Mouse (Mus musculus): Measurements from ENCODE around the gene Cyp4a31. TPM values are rescaled to one million over a fixed set of nuclear protein-coding genes. Genes with fewer than 3 reads are reported as not detected.
"Not testable (repeated sequence)": the region's sequence is repeated elsewhere in the genome, so short reads cannot be mapped to it uniquely, and the experiment has no call there.

The Cyp4a31 gene
- polyA plus RNA-seq, 1 experiment from 2014 or later = not detected

GRCm38 (mm10) chr4:115575255-115575654, 11.8 kb downstream of the Cyp4a31 start:
- Histone ChIP-seq H3K27me3 (no peaks in the 10 kb centered on the region), H3K4me2 (no peak overlapping the region), H3K9me3 (no peaks in the 10 kb centered on the region), H3K36me3 (no peaks in the 10 kb centered on the region), H3K27ac (no peak overlapping the region), H3K4me1 (no peaks in the 10 kb centered on the region), H3K4me3 (no peak overlapping the region), H3K9ac (no peak overlapping the region)
- no peak for ATAC-seq (ENCODE audit: insufficient number of reproducible peaks, insufficient read depth, low FRiP score, low TSS enrichment, low read depth)
- 75% methylated on average over 3 of the region's 3 CpGs for WGBS

- Histone ChIP-seq H3K4me1 (no peaks in the 10 kb centered on the region), H3K27me3 (no peaks in the 10 kb centered on the region), H3K4me3 (no peak overlapping the region), H3K4me2 (no peak overlapping the region), H3K36me3 (no peaks in the 10 kb centered on the region), H3K27ac (no peak overlapping the region), H3K9me3 (no peaks in the 10 kb centered on the region), H3K9ac (no peak overlapping the region)
- 80% methylated on average over 2 of the region's 2 CpGs for WGBS
- ATAC-seq (ENCODE audit: insufficient number of reproducible peaks, insufficient read depth, low FRiP score, low TSS enrichment, low read depth) = no peak
Observed at GRCm38 (mm10) chr4:115575776-115576175, 12.3 kb downstream of the Cyp4a31 start.

GRCm38 (mm10) chr4:115583036-115583435, 19.6 kb downstream of the Cyp4a31 start:
- no peak overlapping the region for H3K9ac ChIP-seq
- H3K36me3 ChIP-seq = no peaks in the 10 kb centered on the region
- no peaks in the 10 kb centered on the region for H3K4me1 ChIP-seq
- H3K27ac ChIP-seq = no peak overlapping the region
- no peaks in the 10 kb centered on the region for H3K27me3 ChIP-seq
- no peaks in the 10 kb centered on the region for H3K9me3 ChIP-seq
- no peak overlapping the region for H3K4me3 ChIP-seq
- ATAC-seq (ENCODE audit: insufficient number of reproducible peaks, insufficient read depth, low FRiP score, low TSS enrichment, low read depth) = no peak
- H3K4me2 ChIP-seq = no peak overlapping the region

- H3K9me3 ChIP-seq = no peaks in the 10 kb centered on the region
- no peak overlapping the region for H3K27ac ChIP-seq
- no peak overlapping the region for H3K9ac ChIP-seq
- no peaks in the 10 kb centered on the region for H3K36me3 ChIP-seq
- no peak for ATAC-seq (ENCODE audit: insufficient number of reproducible peaks, insufficient read depth, low FRiP score, low TSS enrichment, low read depth)
- 82% methylated on average over 1 of the region's 1 CpGs for WGBS
- no peaks in the 10 kb centered on the region for H3K27me3 ChIP-seq
- H3K4me1 ChIP-seq = no peaks in the 10 kb centered on the region
- no peak overlapping the region for H3K4me3 ChIP-seq
- H3K4me2 ChIP-seq = no peak overlapping the region
Observed at GRCm38 (mm10) chr4:115596357-115596756, 32.9 kb downstream of the Cyp4a31 start.

GRCm38 (mm10) chr4:115596824-115597336, 33.4 kb downstream of the Cyp4a31 start:
- no peaks in the 10 kb centered on the region for H3K27me3 ChIP-seq
- no peaks in the 10 kb centered on the region for H3K9me3 ChIP-seq
- H3K4me1 ChIP-seq = no peaks in the 10 kb centered on the region
- H3K9ac ChIP-seq = no peak overlapping the region
- no peak overlapping the region for H3K4me2 ChIP-seq
- no peaks in the 10 kb centered on the region for H3K36me3 ChIP-seq
- 87% methylated on average over 2 of the region's 2 CpGs for WGBS
- no peak overlapping the region for H3K27ac ChIP-seq
- ATAC-seq (ENCODE audit: insufficient number of reproducible peaks, insufficient read depth, low FRiP score, low TSS enrichment, low read depth) = no peak
- H3K4me3 ChIP-seq = no peak overlapping the region

GRCm38 (mm10) chr4:115600611-115601010, 37.2 kb downstream of the Cyp4a31 start, which contains the start of gene Cyp4a32:
Gene Cyp4a32, plus strand, starts transcription at chr4:115600969.
- not testable (repeated sequence) for H3K27ac ChIP-seq; H3K4me1 ChIP-seq; ATAC-seq (ENCODE audit: insufficient number of reproducible peaks, insufficient read depth, low FRiP score, low TSS enrichment, low read depth); H3K9me3 ChIP-seq; H3K9ac ChIP-seq; H3K27me3 ChIP-seq; H3K4me2 ChIP-seq; H3K4me3 ChIP-seq; H3K36me3 ChIP-seq
- WGBS = 88% methylated on average over 8 of the region's 8 CpGs

- Histone ChIP-seq H3K27me3 (no peaks in the 10 kb centered on the region), H3K4me3 (no peak overlapping the region)
- ATAC-seq (ENCODE audit: insufficient number of reproducible peaks, insufficient read depth, low FRiP score, low TSS enrichment, low read depth) = no peak
Observed at GRCm38 (mm10) chr4:115614005-115614404, 50.6 kb downstream of the Cyp4a31 start.

GRCm38 (mm10) chr4:115625560-115625959, 62.1 kb downstream of the Cyp4a31 start:
- 0 out of 2 replicates have a peak, but pooled peaks have one; percentile 37 for ATAC-seq (ENCODE audit: insufficient number of reproducible peaks, insufficient read depth, low FRiP score, low TSS enrichment, low read depth)
- 94% methylated on average over 3 of the region's 3 CpGs for WGBS
- H3K9me3 ChIP-seq, H3K27ac ChIP-seq, H3K4me1 ChIP-seq, H3K36me3 ChIP-seq, H3K27me3 ChIP-seq, H3K4me2 ChIP-seq, H3K9ac ChIP-seq, H3K4me3 ChIP-seq: not testable (repeated sequence)

More at GRCm38 (mm10) chr4:115614005-115614404, 50.6 kb downstream of the Cyp4a31 start:
- H3K4me1 ChIP-seq = no peaks in the 10 kb centered on the region
- H3K27ac ChIP-seq = no peak overlapping the region
- H3K4me2 ChIP-seq = no peak overlapping the region
- no peaks in the 10 kb centered on the region for H3K9me3 ChIP-seq
- no peak overlapping the region for H3K9ac ChIP-seq
- no peaks in the 10 kb centered on the region for H3K36me3 ChIP-seq

Other genes with a start within 250 kb of the Cyp4a31 start
- 0.34 and 1.1 TPM in 2 replicates for gene Cyp4a12b, start 152.0 kb upstream of the Cyp4a31 start, polyA plus RNA-seq (2015; fragmentation: Nextera tagmentation; extraction: Ambion mirVana)
- not detected in 2 replicates for gene Cyp4a30b, start 111.0 kb upstream of the Cyp4a31 start, polyA plus RNA-seq (2015; fragmentation: Nextera tagmentation; extraction: Ambion mirVana)
- gene Cyp4a14, start 67.5 kb upstream of the Cyp4a31 start, polyA plus RNA-seq (2015; fragmentation: Nextera tagmentation; extraction: Ambion mirVana) = not detected in 2 replicates
- not detected in 2 replicates for gene Cyp4a10, start 45.4 kb upstream of the Cyp4a31 start, polyA plus RNA-seq (2015; fragmentation: Nextera tagmentation; extraction: Ambion mirVana)
- gene Cyp4a32, start 37.3 kb downstream of the Cyp4a31 start, polyA plus RNA-seq (2015; fragmentation: Nextera tagmentation; extraction: Ambion mirVana) = not detected in 2 replicates
- gene Cyp4b1, start 84.1 kb downstream of the Cyp4a31 start, polyA plus RNA-seq (2015; fragmentation: Nextera tagmentation; extraction: Ambion mirVana) = 1.0 and 1.5 TPM in 2 replicates
- gene Efcab14, start 174.1 kb downstream of the Cyp4a31 start, polyA plus RNA-seq (2015; fragmentation: Nextera tagmentation; extraction: Ambion mirVana) = 37.4 and 37.9 TPM in 2 replicates
- gene Tex38, start 217.4 kb downstream of the Cyp4a31 start, polyA plus RNA-seq (2015; fragmentation: Nextera tagmentation; extraction: Ambion mirVana) = 0.53 TPM in 1 of 2 replicates, not detected in the other
- 56.7 and 60.5 TPM in 2 replicates for gene Atpaf1, start 221.2 kb downstream of the Cyp4a31 start, polyA plus RNA-seq (2015; fragmentation: Nextera tagmentation; extraction: Ambion mirVana)

Data from embryonic facial prominence, embryonic 13.5 days (tissue).